Mouse (Mus musculus): ENCODE data around the gene Anks6. TPM values are rescaled to one million over a fixed set of nuclear protein-coding genes. Genes with fewer than 3 reads are reported as not detected.

Gene Anks6
- polyA plus RNA-seq, 1 experiment: 0.71 TPM

GRCm38 (mm10) chr4:46982912-46983311 lies 74.3 kb downstream of the Anks6 start:
- Histone ChIP-seq H3K79me2 (ENCODE audit: control insufficient read depth, insufficient read depth) (no peaks in the 10 kb centered on the region), H3K4me3 (no peak overlapping the region), H3K4me2 (ENCODE audit: low read depth) (no peak overlapping the region), H3K27me3 (ENCODE audit: control insufficient read depth, insufficient read depth, insufficient read length) (no peaks in the 10 kb centered on the region), H3ac (ENCODE audit: control insufficient read depth, insufficient read length) (no peak overlapping the region), H3K36me3 (ENCODE audit: control insufficient read depth, insufficient read depth) (no peaks in the 10 kb centered on the region)
- TF ChIP-seq SRF (IDR thresholded peaks at IDR 0.05; ENCODE audit: control insufficient read depth, insufficient read length, low read depth): no peak
- TF ChIP-seq MAX (IDR thresholded peaks at IDR 0.05; ENCODE audit: low read depth): no peak
- TF ChIP-seq REST (IDR thresholded peaks at IDR 0.05; ENCODE audit: insufficient read depth, insufficient read length): no peak
- no peak for TF ChIP-seq USF1 (IDR thresholded peaks at IDR 0.05; ENCODE audit: low read depth)
- no peak for TF ChIP-seq E2F4 (IDR thresholded peaks at IDR 0.05; ENCODE audit: insufficient read depth)
- no peak for TF ChIP-seq POLR2AphosphoS2 (IDR thresholded peaks at IDR 0.05; ENCODE audit: insufficient read length, low read depth)
- no peak for TF ChIP-seq CEBPB (IDR thresholded peaks at IDR 0.05; ENCODE audit: insufficient read depth, poor library complexity, severe bottlenecking)

GRCm38 (mm10) chr4:46982094-46982493 lies 75.1 kb downstream of the Anks6 start:
- no peaks in the 10 kb centered on the region for H3K27me3 ChIP-seq (ENCODE audit: control insufficient read depth, insufficient read depth, insufficient read length)
- H3K4me2 ChIP-seq (ENCODE audit: low read depth): no peak overlapping the region
- H3K36me3 ChIP-seq (ENCODE audit: control insufficient read depth, insufficient read depth): no peaks in the 10 kb centered on the region
- TF ChIP-seq TCF3 (IDR thresholded peaks at IDR 0.05; ENCODE audit: insufficient read length, low read depth): no peak
- TF ChIP-seq MYOG (IDR thresholded peaks at IDR 0.05; ENCODE audit: control insufficient read depth in 1 of 3, insufficient read depth in 1 of 3, insufficient read length in 2 of 3, low read depth in 2 of 3): no peak
- TF ChIP-seq POLR2A (IDR thresholded peaks at IDR 0.05; ENCODE audit: insufficient read length, low read depth): no peak
- TF ChIP-seq TCF12 (IDR thresholded peaks at IDR 0.05; ENCODE audit: insufficient read depth, poor library complexity, severe bottlenecking): no peak
- TF ChIP-seq E2F4 (IDR thresholded peaks at IDR 0.05; ENCODE audit: insufficient read depth): no peak
- no peak for TF ChIP-seq POLR2AphosphoS2 (IDR thresholded peaks at IDR 0.05; ENCODE audit: insufficient read length, low read depth)
- TF ChIP-seq CEBPB (IDR thresholded peaks at IDR 0.05; ENCODE audit: insufficient read depth, poor library complexity, severe bottlenecking): no peak
- no peak overlapping the region for H3ac ChIP-seq (ENCODE audit: control insufficient read depth, insufficient read length)
- H3K79me2 ChIP-seq (ENCODE audit: control insufficient read depth, insufficient read depth): no peaks in the 10 kb centered on the region
- no peak overlapping the region for H3K4me3 ChIP-seq

GRCm38 (mm10) chr4:46978371-46978770 lies 78.9 kb downstream of the Anks6 start:
- Histone ChIP-seq H3K4me2 (ENCODE audit: low read depth) (no peak overlapping the region), H3K36me3 (ENCODE audit: control insufficient read depth, insufficient read depth) (no peaks in the 10 kb centered on the region), H3K4me3 (no peak overlapping the region), H3K27me3 (ENCODE audit: control insufficient read depth, insufficient read depth, insufficient read length) (no peaks in the 10 kb centered on the region), H3K79me2 (ENCODE audit: control insufficient read depth, insufficient read depth) (no peaks in the 10 kb centered on the region), H3ac (ENCODE audit: control insufficient read depth, insufficient read length) (no peak overlapping the region)
- TF ChIP-seq MYOD1 (IDR thresholded peaks at IDR 0.05; ENCODE audit: control insufficient read depth in 1 of 3, insufficient read length in 2 of 3, low read depth in 2 of 3) (no peak), POLR2A (IDR thresholded peaks at IDR 0.05; ENCODE audit: insufficient read length, low read depth) (no peak), TCF12 (IDR thresholded peaks at IDR 0.05; ENCODE audit: insufficient read depth, poor library complexity, severe bottlenecking) (no peak), USF1 (IDR thresholded peaks at IDR 0.05; ENCODE audit: low read depth) (no peak), E2F4 (IDR thresholded peaks at IDR 0.05; ENCODE audit: insufficient read depth) (no peak), MAX (IDR thresholded peaks at IDR 0.05; ENCODE audit: low read depth) (no peak), REST (IDR thresholded peaks at IDR 0.05; ENCODE audit: insufficient read depth, insufficient read length) (no peak), SRF (IDR thresholded peaks at IDR 0.05; ENCODE audit: control insufficient read depth, insufficient read length, low read depth) (no peak), CEBPB (IDR thresholded peaks at IDR 0.05; ENCODE audit: insufficient read depth, poor library complexity, severe bottlenecking) (no peak), TCF3 (IDR thresholded peaks at IDR 0.05; ENCODE audit: insufficient read length, low read depth) (no peak), POLR2AphosphoS2 (IDR thresholded peaks at IDR 0.05; ENCODE audit: insufficient read length, low read depth) (no peak), MYOG (IDR thresholded peaks at IDR 0.05; ENCODE audit: control insufficient read depth in 1 of 3, insufficient read depth in 1 of 3, insufficient read length in 2 of 3, low read depth in 2 of 3) (no peak)

- H3ac ChIP-seq (ENCODE audit: control insufficient read depth, insufficient read length): no peak overlapping the region
- H3K36me3 ChIP-seq (ENCODE audit: control insufficient read depth, insufficient read depth): no peaks in the 10 kb centered on the region
- no peak overlapping the region for H3K4me3 ChIP-seq
- no peak overlapping the region for H3K4me2 ChIP-seq (ENCODE audit: low read depth)
- no peaks in the 10 kb centered on the region for H3K27me3 ChIP-seq (ENCODE audit: control insufficient read depth, insufficient read depth, insufficient read length)
- no peak for TF ChIP-seq E2F4 (IDR thresholded peaks at IDR 0.05; ENCODE audit: insufficient read depth)
- TF ChIP-seq TCF12 (IDR thresholded peaks at IDR 0.05; ENCODE audit: insufficient read depth, poor library complexity, severe bottlenecking): no peak
- TF ChIP-seq TCF3 (IDR thresholded peaks at IDR 0.05; ENCODE audit: insufficient read length, low read depth): no peak
- H3K79me2 ChIP-seq (ENCODE audit: control insufficient read depth, insufficient read depth): no peaks in the 10 kb centered on the region
Measured at GRCm38 (mm10) chr4:46977161-46977560, 80.1 kb downstream of the Anks6 start.

- Histone ChIP-seq H3ac (ENCODE audit: control insufficient read depth, insufficient read length) (no peak overlapping the region), H3K79me2 (ENCODE audit: control insufficient read depth, insufficient read depth) (no peaks in the 10 kb centered on the region), H3K4me2 (ENCODE audit: low read depth) (no peak overlapping the region), H3K27me3 (ENCODE audit: control insufficient read depth, insufficient read depth, insufficient read length) (no peaks in the 10 kb centered on the region), H3K36me3 (ENCODE audit: control insufficient read depth, insufficient read depth) (no peaks in the 10 kb centered on the region), H3K4me3 (no peak overlapping the region)
- TF ChIP-seq TCF12 (IDR thresholded peaks at IDR 0.05; ENCODE audit: insufficient read depth, poor library complexity, severe bottlenecking) (no peak), POLR2A (IDR thresholded peaks at IDR 0.05; ENCODE audit: insufficient read length, low read depth) (no peak), TCF3 (IDR thresholded peaks at IDR 0.05; ENCODE audit: insufficient read length, low read depth) (no peak), MAX (IDR thresholded peaks at IDR 0.05; ENCODE audit: low read depth) (no peak), MYOD1 (IDR thresholded peaks at IDR 0.05; ENCODE audit: control insufficient read depth in 1 of 3, insufficient read length in 2 of 3, low read depth in 2 of 3) (no peak), E2F4 (IDR thresholded peaks at IDR 0.05; ENCODE audit: insufficient read depth) (no peak), POLR2AphosphoS2 (IDR thresholded peaks at IDR 0.05; ENCODE audit: insufficient read length, low read depth) (no peak), MYOG (IDR thresholded peaks at IDR 0.05; ENCODE audit: control insufficient read depth in 1 of 3, insufficient read depth in 1 of 3, insufficient read length in 2 of 3, low read depth in 2 of 3) (no peak), USF1 (IDR thresholded peaks at IDR 0.05; ENCODE audit: low read depth) (no peak), REST (IDR thresholded peaks at IDR 0.05; ENCODE audit: insufficient read depth, insufficient read length) (no peak), SRF (IDR thresholded peaks at IDR 0.05; ENCODE audit: control insufficient read depth, insufficient read length, low read depth) (no peak), CEBPB (IDR thresholded peaks at IDR 0.05; ENCODE audit: insufficient read depth, poor library complexity, severe bottlenecking) (no peak)
Measured at GRCm38 (mm10) chr4:46976671-46977071, 80.6 kb downstream of the Anks6 start.

All from myocyte (in vitro differentiated cells).